Mouse (Mus musculus): ENCODE data around the gene Stra8. TPM values are rescaled to one million over a fixed set of nuclear protein-coding genes. Genes with fewer than 3 reads are reported as not detected.

Stra8 gene
- total RNA-seq (2014; fragmentation: Nextera tagmentation) (not detected in 2 replicates), total RNA-seq (2017) (0.11 TPM in 1 of 2 replicates, not detected in the other), polyA plus RNA-seq (2012) (not detected in 2 replicates)

DNA sequence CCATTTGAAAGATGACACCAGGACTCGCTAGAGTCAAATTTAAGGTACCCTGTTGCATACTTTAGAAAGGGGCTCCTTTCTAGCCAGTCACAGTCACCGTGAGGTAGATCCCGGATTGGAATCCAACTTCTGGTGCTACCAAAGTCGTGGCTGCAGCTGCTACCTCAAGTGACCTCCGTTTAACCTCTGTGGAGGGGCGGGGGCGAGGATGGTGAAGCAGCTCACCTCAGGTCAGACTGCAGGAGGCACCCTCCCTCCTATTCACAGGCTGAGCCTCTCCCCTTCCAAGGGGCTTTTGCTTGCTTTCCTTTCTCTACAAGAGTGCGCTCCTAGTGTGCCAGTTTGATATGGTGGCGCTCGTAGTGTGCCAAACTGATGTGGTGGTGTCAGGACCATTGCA is at the start of gene Stra8:
Stra8 (plus strand) TSS at position 208 of the 400 bp plus-strand sequence.
- Histone ChIP-seq H3K27me3 (ENCODE audit: insufficient read depth, low read length) (peaks cover 25% of the 10 kb centered on the region), H3K36me3 (replicated peaks) (no peaks in the 10 kb centered on the region), H3K9me3 (replicated peaks) (no peaks in the 10 kb centered on the region), H3K4me1 (ENCODE audit: insufficient read depth, low read depth, low read length) (no peaks in the 10 kb centered on the region), H3K4me3 (ENCODE audit: low read depth, low read length) (no peak within 1 kb of the TSS)
- TF ChIP-seq CTCF (IDR thresholded peaks at IDR 0.05; ENCODE audit: low read depth, low read length), result no peak
- ATAC-seq (ENCODE audit: extremely low read depth, insufficient number of reproducible peaks, low FRiP score, poor library complexity, severe bottlenecking) (no peak), DNase-seq (ENCODE audit: low spot score) (no peak)

- Histone ChIP-seq H3K4me3 (ENCODE audit: low read depth, low read length) (no peak overlapping the region), H3K4me1 (ENCODE audit: insufficient read depth, low read depth, low read length) (peaks cover 85% of the 10 kb centered on the region), H3K36me3 (replicated peaks) (peaks cover 43% of the 10 kb centered on the region), H3K9me3 (replicated peaks) (no peaks in the 10 kb centered on the region), H3K27me3 (ENCODE audit: insufficient read depth, low read length) (no peaks in the 10 kb centered on the region)
- ATAC-seq (ENCODE audit: extremely low read depth, insufficient number of reproducible peaks, low FRiP score, poor library complexity, severe bottlenecking), result no peak
- no peak for DNase-seq (ENCODE audit: low spot score)
- TF ChIP-seq GATA2 (IDR thresholded peaks at IDR 0.05; ENCODE audit: borderline replicate concordance, low read depth, low read length) (no peak), TAL1 (conservative IDR thresholded peaks at IDR 0.05; ENCODE audit: low read depth, low read length) (no peak)
Measured at GRCm38 (mm10) chr6:34870724-34871123, 49.2 kb upstream of the Stra8 start.

DNA sequence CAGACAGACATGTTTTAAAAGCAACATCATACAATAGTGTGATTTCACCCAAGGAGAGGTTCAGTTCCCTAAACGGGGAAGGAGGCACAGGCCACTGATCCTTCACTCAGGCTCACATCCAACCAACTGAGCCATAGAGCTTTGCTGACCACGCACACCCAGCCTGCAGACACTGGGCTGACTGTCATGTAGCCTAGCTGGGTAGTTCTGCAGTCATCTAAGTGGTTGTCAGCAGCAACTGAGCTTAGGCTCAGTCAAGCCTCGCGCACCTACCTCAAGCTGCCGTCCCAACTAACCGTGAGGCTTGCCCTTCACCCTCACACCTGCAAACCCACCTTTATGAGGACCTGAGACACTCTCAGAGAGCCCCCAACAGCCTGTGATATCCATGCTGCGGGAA is 48.0 kb upstream of the Stra8 start:
- H3K36me3 ChIP-seq (replicated peaks), result peaks cover 53% of the 10 kb centered on the region
- TF ChIP-seq CTCF (IDR thresholded peaks at IDR 0.05; ENCODE audit: low read depth, low read length), result no peak
- no peak for TF ChIP-seq GATA2 (IDR thresholded peaks at IDR 0.05; ENCODE audit: borderline replicate concordance, low read depth, low read length)
- no peak for TF ChIP-seq TAL1 (conservative IDR thresholded peaks at IDR 0.05; ENCODE audit: low read depth, low read length)
- TF ChIP-seq GATA1 (IDR thresholded peaks at IDR 0.05; ENCODE audit: borderline replicate concordance, low read length), result no peak
- TF ChIP-seq POLR2AphosphoS5 (IDR thresholded peaks at IDR 0.05; ENCODE audit: insufficient replicate concordance, low read depth, low read length), result no peak
- H3K9me3 ChIP-seq (replicated peaks), result no peaks in the 10 kb centered on the region
- no peaks in the 10 kb centered on the region for H3K27me3 ChIP-seq (ENCODE audit: insufficient read depth, low read length)
- ATAC-seq (ENCODE audit: extremely low read depth, insufficient number of reproducible peaks, low FRiP score, poor library complexity, severe bottlenecking) (no peak), DNase-seq (ENCODE audit: low spot score) (no peak)
- H3K4me1 ChIP-seq (ENCODE audit: insufficient read depth, low read depth, low read length), result peaks cover 87% of the 10 kb centered on the region
- H3K4me3 ChIP-seq (ENCODE audit: low read depth, low read length), result no peak overlapping the region

GRCm38 (mm10) chr6:34872871-34873270 is 47.1 kb upstream of the Stra8 start:
- TF ChIP-seq GATA2 (IDR thresholded peaks at IDR 0.05; ENCODE audit: borderline replicate concordance, low read depth, low read length), result no peak
- no peak for TF ChIP-seq GATA1 (IDR thresholded peaks at IDR 0.05; ENCODE audit: borderline replicate concordance, low read length)
- no peak for TF ChIP-seq POLR2AphosphoS5 (IDR thresholded peaks at IDR 0.05; ENCODE audit: insufficient replicate concordance, low read depth, low read length)
- no peak for TF ChIP-seq TAL1 (conservative IDR thresholded peaks at IDR 0.05; ENCODE audit: low read depth, low read length)
- H3K9me3 ChIP-seq (replicated peaks), result no peaks in the 10 kb centered on the region
- H3K4me3 ChIP-seq (ENCODE audit: low read depth, low read length), result no peak overlapping the region
- H3K27me3 ChIP-seq (ENCODE audit: insufficient read depth, low read length), result no peaks in the 10 kb centered on the region
- H3K4me1 ChIP-seq (ENCODE audit: insufficient read depth, low read depth, low read length), result peaks cover 84% of the 10 kb centered on the region
- H3K36me3 ChIP-seq (replicated peaks), result peaks cover 53% of the 10 kb centered on the region
- ATAC-seq (ENCODE audit: extremely low read depth, insufficient number of reproducible peaks, low FRiP score, poor library complexity, severe bottlenecking) (no peak), DNase-seq (ENCODE audit: low spot score) (no peak)

DNA sequence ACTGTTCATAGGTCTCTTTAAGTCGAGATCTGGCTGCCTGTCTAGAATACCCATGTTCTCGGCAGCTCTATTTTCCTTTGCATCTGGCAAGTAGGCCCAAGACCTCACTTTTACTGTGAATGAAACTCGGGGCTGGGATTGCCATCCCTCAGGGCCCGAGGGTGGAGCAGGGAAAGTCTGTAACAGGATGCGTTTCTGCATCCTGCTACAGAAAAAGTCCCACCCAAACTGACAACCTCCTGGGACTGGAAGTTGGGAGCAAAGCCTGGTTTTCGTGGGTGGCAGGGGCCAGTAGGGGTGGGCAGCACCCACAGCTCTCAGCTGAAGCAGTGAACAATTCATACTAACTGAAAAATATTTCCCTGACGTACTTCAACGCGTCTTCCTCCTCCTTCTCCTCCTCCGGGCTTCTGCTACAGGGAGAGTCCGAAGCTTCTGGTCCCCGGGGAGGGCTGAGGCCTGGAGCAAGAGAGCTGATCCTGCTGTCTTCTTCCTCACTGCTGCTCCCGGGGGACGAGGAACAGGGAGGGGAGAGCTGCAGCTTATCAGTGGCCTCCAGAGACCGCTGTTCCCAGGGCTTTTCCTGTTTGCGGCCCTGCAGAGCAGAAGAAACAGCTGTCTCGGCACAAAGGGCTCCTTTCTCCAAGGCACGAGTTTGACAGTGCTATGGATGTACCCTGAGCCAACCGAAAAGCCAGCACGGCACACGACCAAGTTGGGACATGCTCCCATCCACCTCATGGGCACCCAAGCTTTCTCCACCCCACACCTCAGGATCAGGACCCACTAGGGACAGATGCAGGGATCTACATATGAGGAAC is 45.7 kb upstream of the Stra8 start:
- no peaks in the 10 kb centered on the region for H3K9me3 ChIP-seq (replicated peaks)
- no peaks in the 10 kb centered on the region for H3K27me3 ChIP-seq (ENCODE audit: insufficient read depth, low read length)
- peak overlapping the region; percentile 86; the same call in 1 of the 2 replicates for H3K4me3 ChIP-seq (ENCODE audit: low read depth, low read length)
- TF ChIP-seq TAL1 (conservative IDR thresholded peaks at IDR 0.05; ENCODE audit: low read depth, low read length), result peak; percentile 60
- no peak for TF ChIP-seq CTCF (IDR thresholded peaks at IDR 0.05; ENCODE audit: low read depth, low read length)
- peak; percentile 11 for ATAC-seq (ENCODE audit: extremely low read depth, insufficient number of reproducible peaks, low FRiP score, poor library complexity, severe bottlenecking)
- peaks cover 61% of the 10 kb centered on the region for H3K36me3 ChIP-seq (replicated peaks)
- H3K4me1 ChIP-seq (ENCODE audit: insufficient read depth, low read depth, low read length), result peaks cover 78% of the 10 kb centered on the region
- DNase-seq (ENCODE audit: low spot score), result no peak

DNA sequence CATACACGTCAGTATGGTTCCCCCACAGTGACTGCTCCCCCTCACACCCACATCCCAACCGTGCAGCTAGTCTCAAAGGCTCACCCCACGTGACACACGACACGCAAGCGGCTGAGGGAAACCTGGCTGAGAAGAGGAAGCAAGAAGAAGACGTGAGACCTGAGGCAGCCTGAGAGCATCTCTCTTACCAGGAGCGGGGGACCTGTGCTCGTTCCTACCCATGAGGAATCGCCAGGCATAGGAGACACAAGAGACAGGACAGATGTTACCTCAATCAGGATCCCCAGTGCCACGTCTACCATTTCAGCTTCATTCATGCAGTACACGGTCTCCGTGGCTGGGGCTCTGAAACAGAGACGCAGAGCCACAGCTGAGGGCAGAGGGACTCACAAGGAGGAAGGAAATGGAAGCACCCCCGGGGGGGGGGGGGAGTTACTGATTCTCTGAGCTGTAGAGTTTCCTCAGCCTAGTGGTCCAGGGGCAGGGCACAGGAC is 44.6 kb upstream of the Stra8 start:
- ATAC-seq (ENCODE audit: extremely low read depth, insufficient number of reproducible peaks, low FRiP score, poor library complexity, severe bottlenecking) (peak; percentile 24; the same call in 1 of the 2 replicates), DNase-seq (ENCODE audit: low spot score) (no peak)
- Histone ChIP-seq H3K4me3 (ENCODE audit: low read depth, low read length) (peak overlapping the region; percentile 86; the same call in 1 of the 2 replicates), H3K27me3 (ENCODE audit: insufficient read depth, low read length) (no peaks in the 10 kb centered on the region), H3K9me3 (replicated peaks) (no peaks in the 10 kb centered on the region), H3K4me1 (ENCODE audit: insufficient read depth, low read depth, low read length) (peaks cover 68% of the 10 kb centered on the region), H3K36me3 (replicated peaks) (peaks cover 70% of the 10 kb centered on the region)
- TF ChIP-seq TAL1 (conservative IDR thresholded peaks at IDR 0.05; ENCODE audit: low read depth, low read length) (no peak), GATA1 (IDR thresholded peaks at IDR 0.05; ENCODE audit: borderline replicate concordance, low read length) (no peak), GATA2 (IDR thresholded peaks at IDR 0.05; ENCODE audit: borderline replicate concordance, low read depth, low read length) (no peak), POLR2AphosphoS5 (IDR thresholded peaks at IDR 0.05; ENCODE audit: insufficient replicate concordance, low read depth, low read length) (no peak), CTCF (IDR thresholded peaks at IDR 0.05; ENCODE audit: low read depth, low read length) (no peak)
